Mouse (Mus musculus): ENCODE results near the gene Plekhg2. TPM values are rescaled to one million over a fixed set of nuclear protein-coding genes. Genes with fewer than 3 reads are reported as not detected.

Plekhg2 gene
- polyA plus RNA-seq (2016; fragmentation: Nextera tagmentation; extraction: Ambion mirVana) = 75.5 and 84.4 TPM in 2 replicates

DNA sequence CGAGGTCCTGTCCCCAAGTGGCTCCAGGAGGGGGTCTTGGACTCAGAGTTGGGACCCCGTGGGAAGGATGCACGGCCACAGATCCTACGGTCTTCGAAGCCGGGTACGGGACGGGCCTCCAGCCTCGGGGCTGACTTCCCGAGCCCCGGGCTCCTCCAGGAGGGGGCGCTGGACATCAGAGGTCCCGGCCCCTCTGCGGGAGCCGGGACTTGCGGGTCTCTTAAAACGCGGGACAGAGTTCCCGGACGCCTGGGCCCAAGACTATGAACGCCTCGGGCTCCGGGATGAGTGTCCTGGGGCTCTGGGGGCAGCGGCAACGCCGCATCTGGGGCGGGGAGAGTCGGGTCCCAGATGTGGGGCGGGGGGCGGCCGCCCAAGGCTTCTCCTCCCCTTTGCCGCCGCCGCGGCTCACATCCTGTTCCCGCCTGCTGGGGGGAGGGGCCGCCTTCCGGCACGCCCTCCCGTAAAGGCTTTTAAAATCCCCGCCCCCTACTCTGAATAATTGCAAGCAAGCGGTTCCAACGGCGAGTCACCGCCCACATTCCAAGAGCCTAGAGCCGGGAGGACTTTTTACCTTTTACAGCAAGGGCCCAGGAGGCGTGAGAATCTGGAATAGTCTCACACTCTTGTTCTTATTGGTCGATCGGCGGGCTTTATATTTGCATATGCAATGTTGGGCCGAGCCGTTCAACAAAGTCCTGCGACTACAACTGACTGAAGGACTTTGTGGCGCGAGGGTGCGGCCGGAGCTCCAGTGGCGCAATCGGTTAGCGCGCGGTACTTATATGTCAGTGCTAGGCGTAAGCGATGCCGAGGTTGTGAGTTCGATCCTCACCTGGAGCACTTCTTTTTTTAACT is at the start of gene Plekhg2:
TSS of gene Plekhg2 (minus strand) at position 349 of the 858 bp plus-strand sequence.
- peak within 1 kb of the TSS; percentile 98 for H3K27ac ChIP-seq
- peak within 1 kb of the TSS; percentile 90 for H3K4me3 ChIP-seq
- no peaks in the 10 kb centered on the region for H3K9me3 ChIP-seq
- DNase-seq (ENCODE audit: extremely low spot score, low spot score) = peak; percentile 98
- H3K4me1 ChIP-seq = peaks cover 69% of the 10 kb centered on the region
- peaks cover 32% of the 10 kb centered on the region for H3K36me3 ChIP-seq (replicated peaks)
- peaks cover 4% of the 10 kb centered on the region for H3K27me3 ChIP-seq (ENCODE audit: poor library complexity, severe bottlenecking)
- WGBS = under 1% methylated on average over 66 of the region's 66 CpGs

DNA sequence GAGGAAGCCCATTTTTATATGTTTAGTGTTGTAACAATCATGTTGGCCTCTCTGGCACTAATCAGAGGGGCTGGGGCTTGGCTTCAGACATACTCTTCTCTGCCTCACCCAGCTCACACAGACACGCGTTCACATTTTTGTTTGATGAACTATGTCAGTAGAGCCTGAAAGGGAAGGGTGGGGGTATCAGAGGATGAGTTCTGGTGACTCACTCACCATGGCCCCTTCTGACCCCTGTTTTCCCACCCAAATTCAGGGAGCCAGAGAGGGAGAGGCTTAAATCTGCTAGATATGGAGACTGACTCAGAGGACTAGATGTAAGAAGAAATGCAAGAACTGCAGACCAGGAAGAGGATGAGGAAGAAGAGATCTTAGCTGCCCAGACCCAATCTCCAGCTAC is 47.0 kb upstream of the Plekhg2 start:
- H3K27me3 ChIP-seq (ENCODE audit: poor library complexity, severe bottlenecking) = no peaks in the 10 kb centered on the region
- H3K4me1 ChIP-seq = no peaks in the 10 kb centered on the region
- H3K9me3 ChIP-seq = no peaks in the 10 kb centered on the region
- H3K4me3 ChIP-seq = no peak overlapping the region
- DNase-seq (ENCODE audit: extremely low spot score, low spot score) = no peak
- 97% methylated on average over 2 of the region's 2 CpGs for WGBS
- H3K36me3 ChIP-seq (replicated peaks) = peaks cover 100% of the 10 kb centered on the region
- H3K27ac ChIP-seq = no peak overlapping the region

GRCm38 (mm10) chr7:28418096-28418670 is 45.8 kb upstream of the Plekhg2 start:
- Histone ChIP-seq H3K27me3 (ENCODE audit: poor library complexity, severe bottlenecking) (no peaks in the 10 kb centered on the region), H3K4me3 (no peak overlapping the region), H3K27ac (no peak overlapping the region), H3K9me3 (no peaks in the 10 kb centered on the region), H3K4me1 (no peaks in the 10 kb centered on the region), H3K36me3 (replicated peaks) (peaks cover 100% of the 10 kb centered on the region)
- no peak for DNase-seq (ENCODE audit: extremely low spot score, low spot score)
- 88% methylated on average over 8 of the region's 8 CpGs for WGBS

DNA sequence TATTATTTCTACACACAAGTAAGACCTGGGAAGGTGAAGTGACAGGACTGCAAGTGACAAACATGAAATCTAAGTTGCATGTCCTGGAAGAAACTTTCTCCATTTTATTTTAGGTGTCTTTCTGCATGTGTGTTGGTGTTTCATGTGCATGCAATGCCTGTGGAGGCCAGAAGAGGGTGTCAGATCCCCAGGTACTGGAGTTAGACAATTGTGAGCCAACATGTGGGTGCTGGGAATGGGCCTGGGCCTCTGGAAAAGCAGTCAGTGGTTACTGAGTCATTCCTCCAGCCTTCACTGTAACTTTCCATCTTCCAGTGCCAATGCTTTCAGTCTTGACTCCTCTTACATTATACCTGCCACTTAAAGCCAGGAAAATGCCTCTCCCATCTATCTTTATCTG is 45.0 kb upstream of the Plekhg2 start:
- no peak for DNase-seq (ENCODE audit: extremely low spot score, low spot score)
- H3K9me3 ChIP-seq = no peaks in the 10 kb centered on the region
- no peaks in the 10 kb centered on the region for H3K27me3 ChIP-seq (ENCODE audit: poor library complexity, severe bottlenecking)
- no peak overlapping the region for H3K4me3 ChIP-seq
- no peak overlapping the region for H3K27ac ChIP-seq
- H3K4me1 ChIP-seq = no peaks in the 10 kb centered on the region
- H3K36me3 ChIP-seq (replicated peaks) = peaks cover 100% of the 10 kb centered on the region

DNA sequence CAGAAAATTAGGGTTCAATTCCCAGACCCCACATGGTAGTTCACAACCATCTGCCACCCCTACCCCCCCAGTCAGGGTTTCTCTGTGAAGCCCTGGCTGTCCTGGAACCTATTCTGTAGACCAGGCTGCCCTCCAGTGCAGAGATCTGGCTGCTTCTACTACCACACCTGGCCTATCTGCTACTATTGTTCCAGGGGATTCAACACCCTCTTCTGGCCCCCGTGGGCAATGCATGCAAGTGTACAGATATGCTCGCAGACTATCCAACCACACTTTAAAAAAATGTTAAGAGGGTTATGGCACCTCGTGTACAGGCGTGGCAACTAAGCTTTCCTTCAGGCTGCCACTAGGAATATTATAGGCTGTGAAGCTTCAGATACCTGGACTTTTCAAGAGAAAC is 40.4 kb upstream of the Plekhg2 start:
- peaks cover 100% of the 10 kb centered on the region for H3K36me3 ChIP-seq (replicated peaks)
- no peaks in the 10 kb centered on the region for H3K4me1 ChIP-seq
- WGBS = 93% methylated on average over 4 of the region's 4 CpGs
- no peak overlapping the region for H3K4me3 ChIP-seq
- no peak overlapping the region for H3K27ac ChIP-seq
- DNase-seq (ENCODE audit: extremely low spot score, low spot score) = no peak
- H3K9me3 ChIP-seq = no peaks in the 10 kb centered on the region
- H3K27me3 ChIP-seq (ENCODE audit: poor library complexity, severe bottlenecking) = no peaks in the 10 kb centered on the region

GRCm38 (mm10) chr7:28410841-28411475 is 38.6 kb upstream of the Plekhg2 start:
- DNase-seq (ENCODE audit: extremely low spot score, low spot score) = no peak
- H3K36me3 ChIP-seq (replicated peaks) = peaks cover 100% of the 10 kb centered on the region
- no peaks in the 10 kb centered on the region for H3K9me3 ChIP-seq
- H3K27me3 ChIP-seq (ENCODE audit: poor library complexity, severe bottlenecking) = no peaks in the 10 kb centered on the region
- no peaks in the 10 kb centered on the region for H3K4me1 ChIP-seq
- 89% methylated on average over 3 of the region's 3 CpGs for WGBS
- H3K27ac ChIP-seq = no peak overlapping the region
- H3K4me3 ChIP-seq = no peak overlapping the region

DNA sequence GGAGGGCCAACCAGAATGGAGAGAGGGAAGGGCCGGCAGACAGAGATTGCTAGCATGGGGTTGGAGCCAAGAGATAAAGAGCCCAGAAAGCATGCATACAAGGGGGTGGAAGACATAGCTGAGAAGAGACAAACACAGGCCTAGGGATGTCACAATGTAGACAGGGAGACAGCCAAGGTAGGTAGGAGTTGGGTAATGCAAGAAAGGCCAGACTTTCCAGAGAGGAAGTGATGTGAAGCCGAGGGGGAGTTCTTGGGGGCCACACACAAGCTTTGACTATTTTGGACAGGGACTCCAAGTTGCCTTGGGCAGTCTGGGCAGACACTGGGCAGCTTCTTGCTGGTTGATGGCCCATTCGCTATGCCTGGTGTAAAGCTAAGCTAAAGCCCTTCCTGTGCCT is 29.5 kb upstream of the Plekhg2 start:
- Histone ChIP-seq H3K4me3 (no peak overlapping the region), H3K4me1 (no peaks in the 10 kb centered on the region), H3K9me3 (no peaks in the 10 kb centered on the region), H3K27me3 (ENCODE audit: poor library complexity, severe bottlenecking) (no peaks in the 10 kb centered on the region), H3K27ac (no peak overlapping the region), H3K36me3 (replicated peaks) (peaks cover 99% of the 10 kb centered on the region)
- DNase-seq (ENCODE audit: extremely low spot score, low spot score) = no peak
- 83% methylated on average over 3 of the region's 3 CpGs for whole genome bisulfite sequencing

DNA sequence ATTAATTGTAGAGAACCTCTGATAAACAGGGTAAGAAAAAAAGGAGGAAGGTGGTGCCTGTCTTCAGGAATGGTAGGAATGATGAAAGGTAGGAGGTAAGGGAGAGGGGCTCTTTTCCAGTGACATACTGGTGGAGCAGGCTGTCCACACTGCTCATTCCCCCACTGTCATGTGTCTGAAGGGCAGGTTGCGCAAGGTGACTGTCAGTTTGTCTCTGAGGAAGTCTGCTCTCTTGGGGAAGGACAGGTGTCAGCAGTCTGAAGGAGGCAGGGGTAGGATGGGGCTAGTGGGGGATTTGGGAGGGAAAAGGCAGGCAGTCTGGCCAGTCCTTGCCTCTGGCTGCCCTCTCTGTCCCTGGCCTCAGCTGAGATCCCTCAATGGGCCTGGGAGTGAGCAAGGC is 28.6 kb upstream of the Plekhg2 start:
- DNase-seq (ENCODE audit: extremely low spot score, low spot score) = no peak
- Histone ChIP-seq H3K4me1 (no peaks in the 10 kb centered on the region), H3K4me3 (no peak overlapping the region), H3K27ac (no peak overlapping the region), H3K9me3 (no peaks in the 10 kb centered on the region), H3K36me3 (replicated peaks) (peaks cover 99% of the 10 kb centered on the region), H3K27me3 (ENCODE audit: poor library complexity, severe bottlenecking) (no peaks in the 10 kb centered on the region)
- 95% methylated on average over 1 of the region's 1 CpGs for WGBS

DNA sequence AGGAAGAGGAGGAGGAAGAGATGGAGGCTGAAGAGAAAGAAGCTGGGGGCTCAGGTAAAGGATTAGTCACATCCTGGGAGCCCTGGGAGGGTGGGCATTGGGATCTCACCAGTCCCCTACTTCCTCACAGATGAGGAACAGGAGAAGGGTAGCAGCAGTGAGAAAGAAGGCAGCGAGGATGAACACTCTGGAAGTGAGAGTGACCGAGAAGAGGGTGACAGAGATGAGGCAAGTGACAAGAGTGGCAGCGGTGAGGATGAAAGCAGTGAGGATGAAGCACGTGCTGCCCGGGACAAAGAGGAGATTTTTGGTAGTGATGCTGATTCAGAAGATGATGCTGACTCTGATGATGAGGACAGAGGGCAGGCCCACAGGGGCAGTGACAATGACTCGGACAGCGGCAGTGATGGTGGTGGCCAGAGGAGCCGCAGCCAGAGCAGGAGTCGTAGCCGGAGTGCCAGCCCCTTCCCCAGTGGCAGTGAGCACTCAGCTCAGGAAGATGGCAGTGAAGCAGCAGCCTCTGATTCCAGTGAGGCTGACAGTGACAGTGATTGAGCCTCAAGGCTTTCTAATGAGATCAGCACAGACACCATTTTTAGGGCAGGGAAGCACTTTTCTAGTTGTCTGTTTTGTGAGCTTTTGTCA is 26.4 kb upstream of the Plekhg2 start:
- Histone ChIP-seq H3K9me3 (no peaks in the 10 kb centered on the region), H3K4me1 (peaks cover 2% of the 10 kb centered on the region), H3K36me3 (replicated peaks) (peaks cover 96% of the 10 kb centered on the region), H3K27me3 (ENCODE audit: poor library complexity, severe bottlenecking) (no peaks in the 10 kb centered on the region), H3K4me3 (no peak overlapping the region), H3K27ac (no peak overlapping the region)
- WGBS = 92% methylated on average over 10 of the region's 10 CpGs
- no peak for DNase-seq (ENCODE audit: extremely low spot score, low spot score)

- 76% methylated on average over 3 of the region's 3 CpGs for WGBS
Observed at GRCm38 (mm10) chr7:28398000-28398399, 25.6 kb upstream of the Plekhg2 start.

GRCm38 (mm10) chr7:28395425-28395824 is 23.0 kb upstream of the Plekhg2 start:
- no peak for DNase-seq (ENCODE audit: extremely low spot score, low spot score)
- H3K4me3 ChIP-seq = no peak overlapping the region
- H3K9me3 ChIP-seq = no peaks in the 10 kb centered on the region
- H3K36me3 ChIP-seq (replicated peaks) = peaks cover 67% of the 10 kb centered on the region
- 98% methylated on average over 4 of the region's 4 CpGs for WGBS
- H3K27me3 ChIP-seq (ENCODE audit: poor library complexity, severe bottlenecking) = no peaks in the 10 kb centered on the region
- peaks cover 22% of the 10 kb centered on the region for H3K4me1 ChIP-seq
- H3K27ac ChIP-seq = no peak overlapping the region

More at GRCm38 (mm10) chr7:28398000-28398399, 25.6 kb upstream of the Plekhg2 start:
- Histone ChIP-seq H3K27ac (no peak overlapping the region), H3K36me3 (replicated peaks) (peaks cover 87% of the 10 kb centered on the region), H3K9me3 (no peaks in the 10 kb centered on the region), H3K4me3 (no peak overlapping the region), H3K4me1 (peaks cover 9% of the 10 kb centered on the region), H3K27me3 (ENCODE audit: poor library complexity, severe bottlenecking) (no peaks in the 10 kb centered on the region)
- DNase-seq (ENCODE audit: extremely low spot score, low spot score) = no peak

GRCm38 (mm10) chr7:28393272-28393951 is 21.0 kb upstream of the Plekhg2 start:
- Histone ChIP-seq H3K36me3 (replicated peaks) (peaks cover 67% of the 10 kb centered on the region), H3K4me1 (peaks cover 22% of the 10 kb centered on the region)
- WGBS = 4% methylated on average over 22 of the region's 22 CpGs

More at GRCm38 (mm10) chr7:28393272-28393951, 21.0 kb upstream of the Plekhg2 start:
- peak overlapping the region; percentile 87 for H3K27ac ChIP-seq
- no peak for DNase-seq (ENCODE audit: extremely low spot score, low spot score)
- H3K9me3 ChIP-seq = no peaks in the 10 kb centered on the region
- no peaks in the 10 kb centered on the region for H3K27me3 ChIP-seq (ENCODE audit: poor library complexity, severe bottlenecking)
- peak overlapping the region; percentile 98 for H3K4me3 ChIP-seq

All from forebrain, embryonic 10.5 days (tissue).